Mouse (Mus musculus) frontal cortex, postnatal 36 days (tissue): ENCODE measurements around the gene Myl6.
"Not testable (repeated sequence)": the region's sequence is repeated elsewhere in the genome, so short reads cannot be mapped to it uniquely, and the experiment has no call there.

Experiments used
- DNase-seq, 2 experiments: peaks; one replicate each; pipeline ENCODE4 v3.0.0; 2022; ENCODE audit warnings: low spot score in 2 of 2

Myl6 gene

DNA sequence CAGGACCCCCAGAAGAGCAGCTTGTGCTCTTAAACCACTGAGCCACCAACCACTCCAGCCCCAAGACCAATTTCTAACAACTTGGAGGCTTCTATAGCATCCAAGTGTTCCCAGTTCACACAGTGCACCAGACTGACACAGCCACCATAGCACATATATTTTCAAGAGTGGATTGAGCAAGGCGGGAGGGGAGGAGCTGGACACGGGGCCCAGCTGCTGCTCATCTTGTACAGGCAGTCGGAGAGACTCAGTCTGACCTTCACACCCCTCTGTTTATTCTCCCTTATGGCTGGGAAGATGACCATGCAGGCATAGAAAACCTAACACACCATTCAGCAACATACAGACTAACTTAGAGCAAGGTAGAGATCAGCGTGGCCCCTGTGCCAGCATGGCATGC, 15.9 kb upstream of the Myl6 start:
- no peak for DNase-seq

DNA sequence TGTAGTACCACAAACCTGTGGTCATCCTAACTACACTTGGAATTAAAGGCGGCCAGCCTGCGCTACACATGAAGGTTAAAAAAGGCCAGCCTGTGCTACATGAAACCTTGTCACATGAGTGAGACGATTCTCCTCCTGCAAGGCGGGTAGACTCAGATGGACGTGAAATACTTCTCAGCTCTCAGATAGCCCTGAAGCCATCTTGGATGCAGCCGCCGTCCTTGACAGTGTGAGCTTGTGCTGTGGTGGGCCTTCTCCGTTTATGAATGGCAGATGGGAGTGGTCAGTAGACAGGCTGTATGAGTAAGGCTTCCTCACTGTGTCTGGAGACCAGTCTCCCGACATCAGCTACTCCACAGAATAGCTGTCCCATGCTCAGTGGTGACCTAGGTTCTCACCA, 15.3 kb upstream of the Myl6 start:
- DNase-seq: no peak

DNA sequence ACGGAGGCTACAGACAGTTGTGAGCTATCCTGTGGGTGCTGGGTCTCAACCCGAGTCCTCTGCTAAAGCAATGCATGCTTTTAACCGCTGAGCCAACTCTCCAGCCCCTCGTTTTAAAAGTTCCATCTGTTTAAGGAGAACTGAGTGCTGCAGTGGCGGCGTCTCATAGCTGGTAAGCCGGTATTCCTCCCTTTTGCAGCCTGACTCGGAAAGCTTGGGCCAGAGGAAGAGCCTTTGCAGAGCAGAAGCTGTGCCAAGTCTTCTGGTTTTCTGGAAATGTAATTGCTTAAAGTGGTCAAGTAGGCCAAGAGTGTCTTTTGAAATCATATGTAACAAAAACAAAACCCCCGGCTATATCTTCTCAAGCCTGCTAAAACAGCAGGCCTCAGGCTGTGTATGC, 14.3 kb upstream of the Myl6 start:
- no peak for DNase-seq

DNA sequence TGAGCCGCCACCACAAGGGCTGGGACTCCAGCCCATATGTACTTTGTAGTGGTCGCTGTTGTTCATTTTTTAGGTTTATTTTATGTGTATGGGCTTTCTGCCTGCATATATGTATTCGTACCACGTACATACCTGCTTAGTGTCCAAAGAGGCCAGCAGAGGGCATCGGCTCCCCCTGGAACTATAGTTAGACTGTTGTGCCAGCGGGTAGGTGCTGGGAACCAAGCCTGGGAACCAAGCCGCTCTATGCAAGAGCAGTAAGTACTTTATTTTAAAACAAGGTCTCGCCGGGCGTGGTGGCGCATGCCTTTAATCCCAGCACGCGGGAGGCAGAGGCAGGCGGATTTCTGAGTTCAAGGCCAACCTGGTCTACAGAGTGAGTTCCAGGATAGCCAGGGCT, 12.0 kb upstream of the Myl6 start:
- no peak for DNase-seq

DNA sequence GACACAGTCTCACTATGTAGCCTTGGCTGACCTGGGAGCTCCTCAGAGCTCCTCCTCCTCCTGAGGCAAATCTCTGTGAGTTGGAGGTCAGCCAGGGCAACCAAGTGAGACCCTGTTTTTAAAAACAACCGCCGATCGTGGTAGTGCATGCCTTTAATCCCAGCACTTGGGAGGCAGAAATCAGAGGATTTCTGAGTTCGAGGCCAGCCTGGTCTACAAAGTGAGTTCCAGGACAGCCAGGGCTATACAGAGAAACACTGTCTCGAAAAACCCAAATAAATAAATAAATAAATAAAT, 11.4 kb upstream of the Myl6 start:
- not testable (repeated sequence) for DNase-seq

DNA sequence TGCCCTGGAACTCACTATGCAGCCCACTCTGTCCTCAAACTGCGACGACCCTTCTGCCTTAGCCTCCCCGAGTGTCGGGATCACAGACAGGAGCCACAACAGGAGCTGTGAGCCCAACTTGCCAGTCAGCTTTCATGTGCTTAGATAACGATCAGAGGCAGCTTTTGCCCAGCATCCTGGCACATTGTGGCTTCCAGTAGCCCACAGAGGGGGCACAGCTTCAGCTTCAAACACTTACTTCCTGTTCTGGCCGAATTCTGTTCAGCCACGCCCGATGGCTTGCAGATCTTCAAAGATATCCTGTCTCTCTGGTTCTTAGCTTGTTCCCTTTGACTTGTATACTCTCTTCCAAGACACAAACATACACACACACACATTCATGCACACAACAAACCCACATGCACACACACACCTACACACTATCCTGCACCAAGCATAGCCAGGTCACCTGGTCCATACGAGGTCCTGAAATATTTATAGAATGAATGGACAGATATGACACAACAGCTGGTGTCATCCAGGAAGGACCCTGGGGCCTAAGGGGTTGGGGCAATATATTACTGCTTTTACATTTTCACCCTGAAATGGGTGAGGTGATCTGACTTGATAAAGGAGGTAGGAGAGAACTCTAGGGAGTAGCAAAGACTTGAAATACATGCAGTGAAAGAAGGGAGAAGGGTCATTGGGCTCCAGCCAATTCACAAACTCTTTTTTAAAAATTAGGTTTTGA, 10.9 kb upstream of the Myl6 start:
- no peak for DNase-seq

DNA sequence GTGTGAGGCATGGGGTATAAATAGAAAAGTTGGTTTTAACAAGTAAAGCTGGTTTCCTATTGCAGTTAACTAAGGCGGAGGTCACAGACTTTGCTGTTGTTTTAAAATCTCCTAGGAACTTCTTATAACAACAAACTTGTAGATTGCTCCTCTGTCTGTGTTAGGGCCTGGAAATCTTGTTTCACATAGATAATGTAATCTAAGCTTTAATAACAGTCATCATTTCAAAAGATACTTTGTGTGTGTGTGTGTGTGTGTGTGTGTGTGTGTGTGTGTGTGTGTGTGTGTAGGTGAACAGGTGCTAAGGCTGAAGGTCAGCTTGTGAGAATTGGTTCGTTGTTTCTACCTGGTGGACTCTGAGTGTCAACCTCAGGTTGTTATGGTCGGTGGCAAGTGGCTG, 10.1 kb upstream of the Myl6 start:
- no peak for DNase-seq

DNA sequence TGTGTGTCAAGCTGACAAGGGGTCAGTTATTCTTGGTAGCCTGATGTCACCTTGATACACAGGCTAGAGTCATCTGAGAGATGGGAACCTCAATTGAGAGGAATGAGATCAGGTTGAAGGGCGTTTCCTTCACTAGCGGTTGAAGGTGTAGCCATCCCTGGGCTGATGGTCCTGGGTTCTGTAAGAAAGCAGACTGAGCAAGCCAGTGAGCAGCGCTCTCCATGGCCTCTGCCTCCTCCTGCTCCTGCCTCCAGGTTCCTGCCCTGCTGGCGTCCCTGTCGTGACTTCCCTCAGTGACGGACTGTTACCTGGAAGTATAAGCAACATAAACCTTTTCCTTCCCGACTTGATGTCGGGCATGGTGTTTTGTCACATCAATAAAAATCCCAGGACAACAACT, 9.6 kb upstream of the Myl6 start:
- no peak for DNase-seq

DNA sequence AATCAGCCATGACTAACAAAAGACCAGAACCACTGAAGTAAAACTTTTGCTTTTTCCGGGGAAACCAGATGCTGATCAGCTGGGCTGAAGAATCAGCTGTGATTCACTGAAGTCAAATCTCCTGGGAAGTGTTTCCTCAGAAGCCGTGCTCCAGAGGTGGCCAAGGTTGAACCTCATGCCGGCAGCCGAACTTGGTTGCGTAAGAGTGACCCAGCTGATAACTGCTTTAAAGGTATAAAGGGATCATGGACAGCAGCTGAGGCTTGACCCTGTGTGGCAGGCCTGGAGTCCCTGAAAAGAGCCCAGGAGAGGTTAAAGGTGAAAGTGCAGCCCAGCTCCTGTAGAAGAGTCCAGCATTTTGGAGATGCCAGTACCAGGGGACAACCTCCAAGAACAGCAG, 8.4 kb upstream of the Myl6 start:
- no peak for DNase-seq

DNA sequence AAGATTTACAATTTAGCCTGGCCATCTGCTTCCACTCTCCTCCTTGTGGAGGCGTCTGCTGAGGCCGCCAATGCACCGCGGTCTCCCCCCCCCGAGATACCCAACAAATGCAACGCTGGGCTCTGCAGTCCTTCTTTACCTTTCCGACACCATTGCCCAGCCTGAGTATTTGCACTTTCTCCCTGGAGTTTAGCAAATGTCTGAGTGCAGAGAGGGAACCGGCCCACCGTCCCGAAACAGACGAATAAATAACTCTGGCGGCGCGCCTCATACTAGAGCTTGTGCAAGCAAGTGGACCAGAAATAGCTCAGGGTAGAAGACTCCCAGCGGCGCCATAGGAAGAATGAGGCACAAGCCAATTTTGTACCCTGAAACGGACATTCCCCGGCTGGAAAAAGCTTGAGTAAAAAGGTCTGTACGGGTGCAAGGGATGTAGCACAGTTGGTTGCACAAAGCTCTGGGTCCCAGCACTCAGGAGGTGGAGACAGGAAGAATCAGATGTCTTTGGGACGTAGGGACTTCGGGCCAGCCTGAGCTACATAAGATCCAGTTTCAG, 5.2 kb upstream of the Myl6 start:
- DNase-seq: peak; percentile 55 to 70

DNA sequence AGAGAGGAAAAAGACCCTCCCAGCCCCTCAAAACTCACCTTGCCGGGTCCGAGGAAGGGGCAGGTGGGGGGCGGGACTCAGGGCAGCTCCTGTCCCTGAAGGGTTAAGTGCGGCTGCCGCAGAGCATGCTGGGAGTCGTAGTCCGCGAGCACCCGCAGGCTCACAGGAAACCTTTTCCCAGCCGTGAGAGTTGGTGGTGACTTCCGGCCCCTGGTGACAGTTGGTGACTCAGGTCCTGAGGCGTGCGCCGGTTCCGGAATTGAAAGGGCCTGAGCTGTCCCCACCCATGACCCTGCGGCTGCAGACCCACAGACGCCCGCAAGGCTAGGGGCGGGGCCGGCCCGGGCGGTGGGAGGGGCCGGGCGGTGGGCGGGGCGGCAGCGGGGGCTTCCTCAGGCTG, 4.6 kb upstream of the Myl6 start, which contains the start of gene Myl6b:
Gene Myl6b (minus strand): TSS at position 96 of the 400 bp plus-strand sequence.
- peak; percentile 93 to 96 for DNase-seq

DNA sequence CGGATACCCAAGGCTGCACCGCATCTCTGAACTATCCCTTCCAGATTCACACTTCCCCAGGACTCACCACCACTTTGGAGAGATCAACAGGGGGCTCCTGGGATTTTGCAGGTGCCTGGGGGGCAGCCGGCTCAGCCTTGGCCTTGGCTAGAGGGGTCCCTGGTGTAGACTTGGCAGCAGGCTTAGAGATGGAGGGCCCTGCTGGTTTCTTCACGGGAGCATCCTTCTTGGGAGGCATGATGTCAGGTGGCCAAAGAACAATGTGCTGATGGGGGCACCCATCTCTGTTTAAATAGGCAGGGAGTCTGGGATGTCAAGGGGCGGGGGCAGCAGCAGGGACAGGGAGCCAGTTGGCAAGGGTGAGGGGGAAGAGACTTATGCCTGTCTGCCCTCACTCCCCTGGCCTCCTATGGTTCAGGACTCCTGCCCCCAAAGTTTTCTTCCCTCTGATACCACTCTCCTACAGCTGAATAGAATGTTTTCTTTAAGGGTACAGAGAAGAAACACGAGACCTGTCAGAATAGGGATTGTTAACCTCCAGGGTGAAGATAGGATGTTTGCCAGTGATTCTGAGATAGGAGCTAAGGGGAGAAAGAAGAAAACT, 3.3 kb upstream of the Myl6 start:
- DNase-seq: no peak

DNA sequence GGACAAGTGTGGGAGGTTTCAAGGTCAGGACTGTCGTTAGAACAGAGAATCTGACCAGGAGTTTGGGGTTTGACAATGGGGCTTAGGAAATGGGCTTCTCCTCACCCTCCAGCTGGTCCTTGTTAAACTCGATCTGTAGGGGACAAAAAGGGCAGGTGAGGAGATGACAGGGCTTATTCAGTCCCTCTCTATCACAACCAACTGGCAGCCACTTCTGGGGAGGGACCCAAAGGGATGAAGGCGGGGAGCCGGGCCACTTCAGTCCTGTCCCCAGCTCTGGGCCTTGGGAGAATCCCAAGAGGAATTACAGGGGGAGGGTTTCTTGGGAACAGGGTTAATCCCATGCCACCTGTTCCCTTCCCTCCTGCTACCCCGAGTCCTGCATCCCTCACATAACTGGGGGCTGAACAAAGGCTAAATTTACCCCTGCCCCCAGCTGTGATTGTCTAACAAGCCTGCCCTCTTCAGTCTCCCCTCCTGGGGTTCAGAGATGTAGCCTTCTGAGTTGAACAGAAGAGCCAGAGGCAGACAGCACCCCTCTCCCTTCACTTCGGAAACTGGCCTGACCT, 2.6 kb upstream of the Myl6 start:
- no peak for DNase-seq

DNA sequence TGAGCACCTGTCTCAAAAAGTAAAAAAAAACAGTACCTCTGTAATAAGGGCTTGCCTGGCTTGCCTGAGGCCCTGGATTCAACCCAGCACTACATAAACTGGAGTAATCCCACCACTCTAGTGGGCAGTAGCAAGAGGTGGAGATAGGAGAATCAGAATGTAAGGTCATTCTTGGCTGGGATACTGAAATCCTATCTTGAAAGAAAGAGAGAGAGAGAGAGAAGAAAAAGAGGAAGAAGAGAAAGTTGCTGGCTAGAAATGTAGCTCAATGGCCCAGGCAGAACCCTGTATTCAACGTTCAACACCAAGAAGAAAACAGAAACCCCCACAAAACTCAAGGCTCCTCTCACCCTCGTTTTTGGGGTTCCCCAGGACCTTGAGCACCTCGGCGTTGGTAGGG, 2.0 kb upstream of the Myl6 start:
- no peak for DNase-seq

DNA sequence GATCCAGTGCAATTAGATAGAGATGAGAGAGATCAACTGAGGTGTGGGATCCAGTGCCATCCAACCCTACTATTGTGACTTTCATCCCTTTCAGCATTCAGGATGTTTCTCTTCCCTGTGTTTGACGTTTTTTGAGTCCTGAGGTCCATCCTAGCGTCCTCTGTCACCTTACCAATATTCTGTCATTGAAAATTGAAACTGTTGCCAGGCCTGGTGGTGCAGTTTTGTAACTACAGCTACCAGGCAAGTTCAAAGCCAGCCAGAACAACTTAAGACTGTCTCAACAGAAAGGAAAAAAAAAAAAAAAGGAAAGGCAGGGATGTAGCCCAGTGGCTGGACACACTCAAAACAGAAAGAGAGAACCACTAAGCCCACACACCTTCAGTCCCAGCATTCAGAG, 1.3 kb upstream of the Myl6 start:
- no peak for DNase-seq

DNA sequence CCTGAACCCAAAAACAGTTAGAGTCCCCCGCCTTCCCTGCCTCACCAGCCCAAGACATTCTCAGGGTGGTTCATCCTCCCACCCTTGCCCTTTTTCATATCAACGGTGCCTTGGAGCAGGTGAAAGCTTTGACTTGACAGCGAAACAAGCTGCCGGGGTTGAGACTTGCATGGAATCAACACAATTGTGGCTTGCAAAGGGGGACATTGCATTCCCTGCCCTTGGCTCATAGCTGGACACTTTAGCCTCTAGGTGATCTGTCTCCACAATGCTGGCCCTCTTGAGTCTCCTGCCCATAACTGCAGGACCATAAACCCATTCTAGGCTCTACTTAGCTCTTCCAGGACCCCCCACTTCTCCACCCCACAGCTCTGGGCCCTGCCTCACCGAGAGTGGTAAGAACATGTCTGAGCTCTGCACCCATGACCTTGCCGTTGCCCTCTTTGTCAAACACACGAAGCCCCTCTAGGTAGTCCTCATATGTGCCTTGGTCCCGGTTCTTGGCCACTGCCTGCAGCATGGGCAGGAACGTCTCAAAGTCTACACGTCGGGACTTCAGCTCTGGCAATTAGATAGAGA, 811 bp upstream of the Myl6 start:
- no peak for DNase-seq

DNA sequence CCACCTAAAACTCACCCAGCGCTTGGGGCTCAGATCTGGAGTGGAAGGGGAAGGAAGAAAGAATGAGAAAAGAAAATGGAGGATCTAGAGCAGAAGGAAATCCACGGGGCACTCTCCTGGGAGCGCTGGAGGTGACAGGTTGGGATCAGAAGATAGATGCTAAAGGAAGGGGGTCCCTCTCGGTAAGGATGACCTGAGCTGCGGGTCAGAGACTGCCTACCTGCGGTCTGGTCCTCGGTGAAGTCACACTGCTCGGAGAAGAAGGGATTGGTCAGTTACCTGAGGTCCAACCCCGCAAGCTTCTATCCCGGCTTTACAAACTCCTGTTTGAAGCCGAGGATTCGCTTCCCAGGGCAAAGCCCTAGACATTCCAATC, 638 bp downstream of the Myl6 start:
- DNase-seq: peak in 1 of 2 experiments; percentile 36

DNA sequence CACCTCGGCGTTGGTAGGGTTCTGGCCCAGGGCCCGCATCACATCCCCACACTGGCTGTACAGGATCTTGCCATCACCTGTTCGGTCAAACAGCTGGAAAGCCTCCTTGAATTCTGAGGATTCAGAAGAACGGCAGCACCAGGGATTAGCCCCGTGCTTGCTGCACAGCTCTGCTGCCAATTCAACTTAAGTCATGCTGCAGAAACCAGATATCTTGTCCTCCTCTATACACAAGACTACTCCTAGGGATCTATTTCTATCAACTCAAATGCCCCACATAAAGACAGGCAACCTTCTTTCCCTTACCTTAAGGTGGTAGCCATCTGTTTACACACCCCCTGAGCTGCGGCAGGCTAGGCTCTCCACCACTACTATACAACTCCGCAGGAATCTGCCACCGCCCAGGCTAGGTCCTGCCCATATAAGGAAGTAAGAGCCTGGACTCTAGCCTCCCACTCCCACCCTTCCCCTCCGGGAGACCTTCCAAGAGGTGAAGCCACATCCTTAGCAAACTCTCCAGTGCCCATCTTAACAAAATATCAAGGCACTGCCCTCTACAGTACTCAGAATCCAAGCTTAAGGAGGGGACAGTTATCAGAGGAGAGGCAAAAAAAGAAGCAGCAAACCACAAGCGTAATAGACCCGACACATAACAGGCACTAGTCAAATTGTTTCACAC, 1.2 kb downstream of the Myl6 start:
- DNase-seq: peak; percentile 63 to 73

DNA sequence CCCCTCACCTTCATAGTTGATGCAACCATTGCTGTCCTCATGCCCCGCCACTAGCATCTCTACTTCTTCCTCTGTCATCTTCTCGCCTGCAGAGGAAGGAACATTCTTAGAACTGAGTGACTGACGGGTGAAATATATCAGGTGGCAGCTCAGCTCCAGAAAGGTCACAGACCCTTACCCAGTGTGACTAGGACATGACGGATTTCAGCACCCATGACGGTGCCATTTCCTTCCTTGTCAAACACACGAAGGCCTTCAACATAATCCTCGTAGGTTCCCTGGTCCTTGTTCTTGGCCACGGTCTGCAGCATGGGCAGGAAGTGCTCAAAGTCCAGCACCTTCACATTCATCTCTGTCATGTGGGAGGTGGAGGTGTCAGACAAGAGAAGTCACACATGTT, 1.9 kb downstream of the Myl6 start:
- not testable (repeated sequence) for DNase-seq

DNA sequence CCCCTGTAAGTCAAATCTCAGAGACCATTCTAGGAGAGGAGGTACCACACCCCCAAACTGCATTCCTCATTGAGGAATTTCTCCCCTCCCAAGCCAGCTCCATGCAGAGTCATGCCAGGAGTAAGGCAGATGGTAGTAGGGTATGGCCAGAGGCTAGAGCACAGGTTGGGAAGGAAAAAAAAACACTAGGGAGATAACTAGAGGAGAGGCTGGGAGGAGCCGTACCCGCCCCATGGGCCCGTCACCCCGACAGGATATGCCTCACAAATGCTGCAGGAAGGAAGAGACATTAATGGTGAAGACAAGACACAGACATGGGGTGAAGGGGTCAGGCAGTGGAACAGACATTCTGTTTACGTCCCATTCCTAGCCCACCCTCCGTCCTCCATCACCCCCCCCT, 2.5 kb downstream of the Myl6 start:
- peak in 1 of 2 experiments; percentile 23 for DNase-seq

DNA sequence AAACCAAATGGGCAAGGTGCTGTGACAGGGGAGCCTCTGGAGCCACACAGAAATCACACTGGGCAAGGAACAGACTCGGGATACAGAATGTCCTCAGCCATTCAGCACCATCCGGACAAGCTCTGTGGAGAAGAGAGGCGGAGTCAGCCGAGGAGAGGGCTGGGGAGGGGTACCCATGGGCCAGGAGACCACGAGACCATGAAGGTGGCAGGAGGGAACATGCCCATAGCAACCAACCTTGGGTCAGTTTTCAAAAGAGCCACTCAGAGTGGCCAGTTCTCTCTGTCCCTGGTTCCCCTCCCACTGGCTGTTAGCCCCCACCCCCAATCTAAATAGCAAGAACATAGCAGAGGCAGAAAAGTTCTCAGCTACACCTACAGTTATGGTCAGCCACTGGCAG, 3.0 kb downstream of the Myl6 start:
- DNase-seq: no peak

DNA sequence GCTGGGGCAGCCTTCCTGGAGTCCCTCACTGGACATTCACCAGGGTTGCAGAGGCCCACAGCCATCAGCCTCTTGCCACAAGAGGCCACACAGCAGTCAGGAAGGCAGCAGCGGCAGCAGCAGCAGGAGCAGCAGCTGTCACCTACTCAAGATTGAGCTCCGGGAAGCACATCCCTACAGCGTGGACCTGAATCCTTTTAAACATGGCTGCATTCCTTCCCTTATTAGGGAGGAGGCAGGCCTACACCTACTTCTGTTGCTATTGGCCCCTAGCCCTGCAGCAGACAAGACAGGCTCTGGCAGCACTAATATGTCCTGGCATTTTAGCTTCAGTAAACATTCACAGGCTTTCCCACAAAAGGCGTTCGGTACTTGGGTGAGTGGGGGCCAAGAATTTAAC, 3.7 kb downstream of the Myl6 start:
- no peak for DNase-seq
